Mouse (Mus musculus) monocyte, adult 2 months (primary cell): Measurements from ENCODE around the gene Itfg1.
"Not testable (repeated sequence)": the region's sequence is repeated elsewhere in the genome, so short reads cannot be mapped to it uniquely, and the experiment has no call there.

Source experiments
- DNase-seq, 2 experiments: peaks; one replicate each; pipeline ENCODE4 v3.0.0; 2022; ENCODE audit warnings: low spot score in 2 of 2, low read depth in 1 of 2

Gene Itfg1

DNA sequence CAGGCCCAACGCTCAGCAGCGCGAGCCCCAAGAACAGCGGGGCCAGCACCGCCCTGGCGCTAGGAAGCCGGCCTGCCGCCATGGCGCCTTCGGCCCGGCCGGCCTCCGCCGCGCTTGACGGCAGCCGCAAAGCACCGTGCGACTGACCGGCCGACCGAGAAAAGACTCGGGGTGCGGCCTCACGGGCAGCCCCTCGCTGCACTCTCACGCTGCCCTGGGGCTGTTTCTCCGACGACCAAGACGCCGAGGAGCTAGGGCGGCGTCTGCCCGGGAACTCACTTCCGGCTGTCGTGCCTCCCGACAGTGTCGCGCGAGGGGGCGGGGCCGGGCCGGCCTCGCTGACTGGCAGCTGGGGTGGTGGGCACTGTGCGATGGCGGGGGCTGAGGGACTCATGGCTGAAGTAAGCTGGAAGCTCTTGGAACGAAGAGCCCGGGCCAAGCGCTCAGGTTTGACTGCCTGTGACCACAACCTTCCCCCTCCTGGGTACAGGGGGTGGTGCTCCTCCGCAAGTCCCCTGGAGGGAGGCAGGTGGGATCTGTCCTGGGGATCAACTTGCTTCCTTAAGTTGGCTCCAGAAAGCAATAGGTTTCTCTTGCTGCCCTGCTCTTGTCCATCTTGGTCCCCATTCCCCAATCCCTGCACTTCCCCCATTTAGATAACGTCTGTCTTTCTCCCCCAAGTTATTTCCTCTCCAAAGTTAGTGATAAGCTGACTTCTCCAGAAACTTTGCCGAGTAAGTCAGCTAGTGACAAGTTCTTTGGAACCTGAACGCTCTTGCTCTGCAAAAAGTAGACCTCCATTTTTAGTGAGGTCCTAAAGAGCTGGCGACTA is at the start of gene Itfg1, which contains the start of gene Phkb:
Gene Itfg1 (minus strand): TSS at position 265 of the 832 bp plus-strand sequence.
Gene Phkb (plus strand): TSS at position 303 of the 832 bp plus-strand sequence.
- peak; percentile 61 to 83 for DNase-seq

- no peak for DNase-seq
These were observed 44.1 kb upstream of the Itfg1 start for GRCm38 (mm10) chr8:85884811-85885210.

GRCm38 (mm10) chr8:85879624-85880023 is 38.9 kb upstream of the Itfg1 start:
- DNase-seq: no peak

DNA sequence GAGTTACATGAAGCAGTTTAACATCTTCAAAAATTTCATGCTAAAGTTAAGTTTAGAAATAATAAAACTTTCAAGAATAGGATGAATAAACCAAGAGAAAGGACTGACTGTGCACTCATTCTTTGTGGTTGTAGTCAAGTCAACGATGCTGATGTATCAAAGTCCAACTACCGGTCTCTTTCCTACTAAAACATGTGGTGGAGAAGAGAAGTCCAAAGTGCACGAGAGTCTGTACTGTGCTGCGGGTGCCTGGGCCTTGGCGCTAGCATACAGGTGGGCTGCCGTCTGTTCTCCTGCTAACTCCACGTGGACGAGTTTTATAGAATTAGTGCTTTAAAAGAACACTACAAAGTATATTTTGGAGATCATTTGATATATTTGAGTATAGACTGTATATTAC is 37.3 kb upstream of the Itfg1 start:
- DNase-seq: no peak

GRCm38 (mm10) chr8:85871660-85872059 is 30.9 kb upstream of the Itfg1 start:
- DNase-seq: no peak

DNA sequence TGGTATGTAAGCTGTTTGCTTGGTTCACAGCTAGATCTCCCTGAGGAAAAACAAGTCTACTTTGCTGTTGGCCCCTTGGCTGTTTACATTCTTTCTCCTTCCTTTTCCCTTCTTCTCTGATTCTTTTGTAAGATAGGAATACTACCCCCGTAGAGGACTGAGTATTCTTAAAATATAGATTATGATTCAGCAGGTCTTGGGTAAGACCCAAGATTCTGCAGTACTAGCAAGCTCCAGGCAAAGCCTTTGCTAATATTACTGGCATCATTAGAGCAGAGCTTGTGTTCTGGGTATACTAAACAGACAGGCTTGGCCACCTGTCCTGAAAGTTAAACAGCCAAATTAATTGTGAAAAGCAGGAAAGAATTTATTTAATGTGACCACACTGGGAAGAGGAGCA is 21.7 kb upstream of the Itfg1 start:
- DNase-seq: no peak

DNA sequence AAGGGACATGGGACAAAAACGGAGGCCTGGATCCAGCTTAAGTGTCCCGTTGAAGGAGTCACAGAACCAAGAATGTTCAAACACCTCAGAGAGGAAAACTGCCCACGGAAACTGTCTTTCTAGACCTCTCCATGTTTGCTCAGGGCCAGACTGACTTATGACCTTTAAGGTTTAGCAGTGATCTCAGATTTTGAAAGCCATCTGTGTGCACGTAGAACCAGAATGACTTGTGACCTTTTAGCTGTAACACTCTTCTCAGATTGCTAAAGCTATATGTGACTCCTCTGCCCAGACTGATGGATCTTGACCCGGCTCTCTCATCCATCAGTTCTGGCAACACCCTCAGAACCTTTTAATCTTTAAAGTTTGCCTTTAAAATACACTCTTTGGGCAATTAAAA is 19.9 kb upstream of the Itfg1 start:
- DNase-seq: no peak

DNA sequence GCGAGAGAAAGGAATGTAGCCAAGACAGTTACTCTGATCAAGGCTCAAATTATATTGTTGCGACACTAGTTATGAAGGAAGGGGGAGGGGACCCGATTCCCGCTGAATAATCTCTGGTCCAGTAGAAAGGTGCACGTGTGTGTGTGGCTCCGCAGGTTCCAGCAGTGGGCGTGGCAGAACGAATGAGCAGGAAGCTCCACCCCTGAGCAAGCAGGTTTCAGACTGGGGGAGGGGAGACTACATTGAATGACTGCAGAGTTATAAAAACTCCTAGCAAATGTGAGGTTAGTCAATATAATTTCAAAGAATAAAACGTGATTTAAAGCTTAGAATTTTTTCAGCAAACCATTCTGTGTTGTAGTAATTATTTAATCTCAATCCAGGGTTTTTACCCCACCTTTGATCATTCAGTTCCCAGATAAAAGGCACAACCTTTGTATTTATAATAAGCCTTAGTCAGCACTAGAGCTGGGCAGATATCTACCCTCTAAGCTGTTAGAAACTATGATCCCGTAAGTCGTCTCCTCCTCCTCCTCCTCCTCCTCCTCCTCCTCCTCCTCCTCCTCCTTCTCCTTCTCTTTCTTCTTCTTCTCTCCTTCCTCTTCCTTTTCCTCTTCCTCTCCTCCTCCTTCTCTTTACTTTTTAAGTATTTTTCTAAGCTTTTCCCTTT is 16.6 kb upstream of the Itfg1 start:
- not testable (repeated sequence) for DNase-seq

DNA sequence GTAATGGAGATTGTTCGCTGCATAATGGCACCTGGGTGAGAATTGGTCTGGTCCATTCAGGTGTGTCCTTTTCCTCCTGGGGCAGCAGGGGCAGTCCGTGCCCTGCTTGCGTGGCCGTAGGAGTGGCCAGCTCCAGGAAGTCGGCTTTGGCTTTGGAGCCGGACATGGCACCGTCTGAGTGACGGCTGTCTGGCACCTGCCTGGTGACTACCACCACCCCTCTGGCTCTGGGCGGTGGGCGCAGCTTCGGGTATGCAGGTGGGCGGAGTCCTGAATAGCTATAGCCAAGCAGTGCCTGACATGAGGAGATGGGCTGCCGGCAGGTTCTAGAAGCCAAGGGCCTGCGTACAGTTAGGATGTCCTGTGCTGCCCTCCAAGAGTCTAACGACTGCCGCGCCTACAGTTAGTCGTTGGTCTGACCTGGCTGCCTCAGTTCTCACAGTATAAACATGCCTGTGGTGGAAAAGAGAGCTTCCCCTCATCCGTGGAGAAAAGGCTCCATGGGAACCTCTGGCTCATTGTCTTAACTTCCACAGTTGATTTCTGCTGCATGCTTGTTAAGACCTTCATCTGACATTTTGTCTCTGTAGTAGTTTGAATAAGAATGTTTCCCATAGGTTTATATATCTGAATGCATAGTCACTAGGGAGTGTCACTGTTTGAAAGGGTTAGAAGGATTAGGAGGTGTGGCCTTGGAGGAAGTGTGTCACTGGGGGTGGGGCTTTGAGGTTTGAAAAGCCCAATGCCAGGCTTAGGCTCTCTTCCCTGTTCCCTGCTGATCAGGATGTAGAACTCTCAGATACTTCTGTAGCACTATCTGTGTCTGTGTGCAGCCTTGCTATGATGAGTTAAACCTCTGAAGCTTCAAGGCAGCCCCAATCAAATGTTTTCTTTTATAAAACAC is 13.8 kb upstream of the Itfg1 start:
- no peak for DNase-seq

DNA sequence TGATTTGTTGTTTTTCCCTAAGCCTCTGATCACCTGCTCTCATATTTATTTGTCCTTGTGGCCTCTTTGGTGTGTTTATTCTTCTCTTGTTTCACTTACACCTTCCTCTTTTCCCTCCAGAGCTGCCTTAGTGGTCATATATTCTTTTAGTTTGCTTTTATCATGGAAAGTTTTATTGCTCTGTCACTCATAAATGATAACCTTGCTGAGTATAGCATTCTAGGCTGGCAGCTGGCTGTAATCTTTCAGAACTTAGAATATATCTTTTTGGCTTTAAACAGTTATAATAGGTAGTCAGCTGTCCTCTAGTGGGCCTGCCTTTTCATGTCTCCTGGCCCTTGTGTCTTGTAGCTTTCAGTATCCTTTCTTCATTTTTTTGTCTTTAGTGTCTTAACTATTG is 5.2 kb upstream of the Itfg1 start:
- no peak for DNase-seq

- no peak for DNase-seq
These were observed 721 bp upstream of the Itfg1 start for GRCm38 (mm10) chr8:85841489-85841795.

- DNase-seq: no peak
These were observed 635 bp downstream of the Itfg1 start for GRCm38 (mm10) chr8:85839916-85840656.

DNA sequence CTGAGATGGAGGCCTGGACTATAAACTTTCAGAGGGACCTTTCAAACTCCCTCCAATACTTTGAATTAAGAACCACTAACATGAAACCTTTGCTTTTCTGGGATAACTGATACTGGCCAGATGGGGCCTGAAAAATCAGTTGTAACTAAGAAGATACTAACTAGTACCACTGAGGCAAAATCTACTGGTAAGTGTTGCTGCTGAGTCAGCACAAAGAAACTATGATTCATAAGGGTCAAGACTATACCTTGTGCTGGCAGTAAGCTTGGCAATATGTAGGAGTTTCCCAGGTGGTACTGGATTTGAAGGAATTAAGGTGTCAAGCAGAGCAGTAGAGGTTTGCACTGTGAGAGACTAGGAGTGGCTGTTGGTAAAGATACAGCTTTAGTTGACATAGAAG is 27.1 kb downstream of the Itfg1 start:
- DNase-seq: no peak

GRCm38 (mm10) chr8:85801408-85801807 is 39.3 kb downstream of the Itfg1 start:
- no peak for DNase-seq

DNA sequence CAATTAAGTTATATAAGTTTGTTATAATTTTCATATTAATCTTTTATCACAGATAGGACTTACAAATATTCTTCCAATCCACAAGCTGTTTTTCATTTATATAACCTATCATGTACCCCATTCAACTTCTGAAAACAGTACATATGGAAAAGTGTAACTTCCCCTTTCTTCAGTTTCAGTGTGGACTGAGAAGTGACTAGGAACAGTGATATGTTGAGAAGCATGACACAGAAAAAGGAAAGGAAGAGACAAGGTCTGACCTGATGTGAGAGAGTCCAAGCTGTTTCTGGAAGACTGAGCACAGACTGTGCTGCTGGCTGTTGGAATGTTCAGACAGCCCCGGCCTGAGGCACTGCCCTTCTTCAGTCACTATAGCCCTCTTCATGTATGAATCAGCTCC is 40.6 kb downstream of the Itfg1 start:
- no peak for DNase-seq

GRCm38 (mm10) chr8:85796392-85796791 is 44.3 kb downstream of the Itfg1 start:
- DNase-seq: not testable (repeated sequence)

DNA sequence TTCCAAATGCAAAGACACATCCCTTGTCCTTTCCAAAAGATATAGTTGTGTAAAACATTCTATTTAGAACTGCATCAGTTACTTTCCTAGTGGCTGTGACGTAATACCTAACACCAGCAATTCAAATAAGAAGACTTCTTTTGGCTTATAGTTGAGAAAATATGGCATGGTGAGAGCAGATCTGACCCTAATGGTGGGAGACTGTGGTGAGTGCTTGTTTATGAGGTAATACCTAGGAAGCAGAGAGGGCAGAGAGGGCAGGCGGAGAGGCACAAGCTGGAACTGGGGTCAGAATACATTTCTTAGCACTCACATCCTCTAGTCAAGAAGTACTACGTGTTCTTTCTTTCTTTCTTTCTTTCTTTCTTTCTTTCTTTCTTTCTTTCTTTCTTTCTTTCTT is 52.4 kb downstream of the Itfg1 start:
- no peak for DNase-seq

- DNase-seq: no peak
These were observed 52.8 kb downstream of the Itfg1 start for GRCm38 (mm10) chr8:85787909-85788308.

GRCm38 (mm10) chr8:85785506-85785905 is 55.2 kb downstream of the Itfg1 start:
- DNase-seq: no peak

DNA sequence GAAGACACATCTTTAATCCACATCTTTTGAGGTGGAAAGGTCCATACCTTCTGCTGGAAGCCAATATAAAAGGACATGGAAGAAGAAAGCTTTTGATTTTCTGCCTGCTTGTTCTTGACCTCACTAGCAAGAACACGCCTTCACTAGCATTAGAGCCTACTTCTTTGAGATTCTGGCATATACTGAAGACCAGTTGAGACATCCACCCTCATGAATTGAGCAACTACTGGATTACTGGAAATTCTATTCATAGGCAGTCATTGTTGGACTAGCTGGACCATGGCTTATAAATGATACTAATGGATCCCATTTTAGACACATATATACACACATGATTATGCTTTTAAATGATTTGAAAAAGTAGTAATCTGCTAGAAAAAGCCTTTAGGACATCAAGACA is 56.9 kb downstream of the Itfg1 start:
- no peak for DNase-seq

DNA sequence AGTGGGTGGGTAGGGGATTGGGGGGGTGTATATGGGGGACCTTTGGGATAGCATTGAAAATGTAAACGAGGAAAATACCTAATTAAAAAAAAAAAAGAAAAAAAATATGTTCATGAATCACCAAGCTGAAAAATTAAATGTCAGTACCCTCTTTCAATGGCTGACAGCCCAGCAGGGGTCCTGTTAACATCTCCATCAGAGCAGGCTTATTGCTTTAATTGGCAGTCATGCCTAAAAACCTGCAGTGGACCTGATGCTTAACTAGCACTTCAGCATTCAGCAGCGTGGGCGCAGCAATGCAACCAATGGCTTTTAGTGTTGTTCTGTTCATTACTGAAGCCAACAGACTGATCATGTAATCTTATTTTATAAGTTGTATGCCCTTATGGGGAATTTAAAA is 60.6 kb downstream of the Itfg1 start:
- no peak for DNase-seq
